Mouse (Mus musculus): ENCODE measurements around the gene Tmem259. TPM values are rescaled to one million over a fixed set of nuclear protein-coding genes. Genes with fewer than 3 reads are reported as not detected.

The Tmem259 gene
- polyA plus RNA-seq, 1 experiment from 2014 or later, result 7.0 TPM

- Histone ChIP-seq H3K4me2 (ENCODE audit: low read depth, low read length) (no peak overlapping the region), H3K9me3 (ENCODE audit: control insufficient read depth, low read length) (no peaks in the 10 kb centered on the region), H3K4me1 (ENCODE audit: control insufficient read depth, insufficient read depth, low read length) (peaks cover 20% of the 10 kb centered on the region), H3K27ac (ENCODE audit: low read length) (no peak overlapping the region), H3K27me3 (replicated peaks; ENCODE audit: control insufficient read depth, insufficient read depth, low read length) (no peaks in the 10 kb centered on the region), H3K9ac (ENCODE audit: low read depth, low read length) (no peak overlapping the region), H3K36me3 (ENCODE audit: control insufficient read depth, insufficient read depth, low read length) (no peaks in the 10 kb centered on the region), H3K4me3 (ENCODE audit: low read length) (no peak overlapping the region)
- 78% methylated on average over 15 of the region's 15 CpGs for WGBS
- ATAC-seq, result no peak
These were observed 40.3 kb upstream of the Tmem259 start for GRCm38 (mm10) chr10:80024229-80025043.

DNA sequence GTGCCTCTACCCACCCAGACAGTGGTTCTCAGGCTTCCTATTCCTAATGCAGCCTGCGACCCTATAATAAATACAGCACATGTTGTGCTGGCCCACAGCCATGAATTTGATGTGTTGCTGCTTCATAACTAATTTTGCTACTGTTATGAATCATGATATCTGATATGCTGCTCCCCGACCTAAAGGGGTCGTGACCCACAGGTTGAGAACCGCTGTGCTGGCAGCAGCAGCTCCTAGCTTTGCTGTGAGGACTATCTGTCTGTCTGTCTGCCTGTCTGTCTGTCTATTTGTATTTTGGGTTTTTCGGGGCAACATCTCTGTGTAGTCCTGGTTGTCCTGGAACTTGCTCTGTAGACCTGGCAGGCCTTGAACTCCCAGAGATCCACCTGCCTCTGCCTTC is 39.6 kb upstream of the Tmem259 start:
- Histone ChIP-seq H3K9me3 (ENCODE audit: control insufficient read depth, low read length) (no peaks in the 10 kb centered on the region), H3K4me1 (ENCODE audit: control insufficient read depth, insufficient read depth, low read length) (peaks cover 27% of the 10 kb centered on the region), H3K9ac (ENCODE audit: low read depth, low read length) (no peak overlapping the region), H3K36me3 (ENCODE audit: control insufficient read depth, insufficient read depth, low read length) (no peaks in the 10 kb centered on the region), H3K4me3 (ENCODE audit: low read length) (no peak overlapping the region), H3K4me2 (ENCODE audit: low read depth, low read length) (no peak overlapping the region), H3K27ac (ENCODE audit: low read length) (no peak overlapping the region), H3K27me3 (replicated peaks; ENCODE audit: control insufficient read depth, insufficient read depth, low read length) (no peaks in the 10 kb centered on the region)
- WGBS, result 75% methylated on average over 5 of the region's 5 CpGs
- no peak for ATAC-seq

GRCm38 (mm10) chr10:80022806-80023205 is 38.7 kb upstream of the Tmem259 start:
- peaks cover 26% of the 10 kb centered on the region for H3K4me1 ChIP-seq (ENCODE audit: control insufficient read depth, insufficient read depth, low read length)
- no peak overlapping the region for H3K4me2 ChIP-seq (ENCODE audit: low read depth, low read length)
- H3K9me3 ChIP-seq (ENCODE audit: control insufficient read depth, low read length), result no peaks in the 10 kb centered on the region
- H3K36me3 ChIP-seq (ENCODE audit: control insufficient read depth, insufficient read depth, low read length), result no peaks in the 10 kb centered on the region
- H3K9ac ChIP-seq (ENCODE audit: low read depth, low read length), result no peak overlapping the region
- ATAC-seq, result no peak
- 97% methylated on average over 8 of the region's 8 CpGs for WGBS
- no peaks in the 10 kb centered on the region for H3K27me3 ChIP-seq (replicated peaks; ENCODE audit: control insufficient read depth, insufficient read depth, low read length)
- H3K27ac ChIP-seq (ENCODE audit: low read length), result no peak overlapping the region
- H3K4me3 ChIP-seq (ENCODE audit: low read length), result no peak overlapping the region

DNA sequence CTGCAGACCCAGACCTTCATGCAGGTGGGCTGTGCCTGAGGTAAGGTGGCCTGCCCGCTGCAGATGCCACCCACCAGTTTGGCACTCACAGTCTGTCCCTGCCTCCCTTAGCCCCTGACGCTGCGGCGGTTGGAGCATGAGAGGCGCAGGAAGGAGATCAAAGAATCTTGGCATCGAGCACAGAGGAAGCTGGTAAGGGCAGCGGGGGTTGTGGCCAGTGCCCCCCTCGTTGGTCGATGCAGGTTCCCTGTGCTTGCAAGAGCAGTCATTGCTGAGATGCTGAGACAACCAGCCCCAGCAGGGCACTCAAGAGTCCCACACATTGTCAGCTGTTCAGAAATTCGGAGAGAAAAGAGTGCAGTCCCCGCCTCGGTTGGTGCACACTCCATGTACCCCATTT is 38.0 kb upstream of the Tmem259 start:
- Histone ChIP-seq H3K4me2 (ENCODE audit: low read depth, low read length) (no peak overlapping the region), H3K9ac (ENCODE audit: low read depth, low read length) (no peak overlapping the region), H3K27me3 (replicated peaks; ENCODE audit: control insufficient read depth, insufficient read depth, low read length) (no peaks in the 10 kb centered on the region), H3K9me3 (ENCODE audit: control insufficient read depth, low read length) (no peaks in the 10 kb centered on the region), H3K4me3 (ENCODE audit: low read length) (no peak overlapping the region), H3K36me3 (ENCODE audit: control insufficient read depth, insufficient read depth, low read length) (no peaks in the 10 kb centered on the region), H3K4me1 (ENCODE audit: control insufficient read depth, insufficient read depth, low read length) (peaks cover 22% of the 10 kb centered on the region), H3K27ac (ENCODE audit: low read length) (no peak overlapping the region)
- ATAC-seq, result no peak
- 94% methylated on average over 12 of the region's 12 CpGs for WGBS

DNA sequence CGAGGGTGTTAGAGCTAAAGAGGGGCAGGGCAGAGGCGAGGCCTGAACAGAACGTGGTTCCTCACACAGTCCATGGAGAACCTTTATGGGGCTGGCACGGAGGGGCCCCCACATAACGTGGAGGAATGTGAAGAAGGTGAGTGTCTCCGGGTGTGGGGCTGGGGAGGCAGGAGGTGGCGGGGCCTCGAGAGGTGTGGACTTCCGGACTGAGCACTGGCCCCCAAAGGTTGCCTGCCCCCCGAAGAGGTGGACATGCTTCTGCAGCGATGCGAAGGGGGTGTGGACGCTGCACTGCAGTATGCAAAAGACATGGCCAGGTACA is 37.2 kb upstream of the Tmem259 start:
- H3K4me3 ChIP-seq (ENCODE audit: low read length), result no peak overlapping the region
- no peak overlapping the region for H3K4me2 ChIP-seq (ENCODE audit: low read depth, low read length)
- WGBS, result 83% methylated on average over 13 of the region's 13 CpGs

DNA sequence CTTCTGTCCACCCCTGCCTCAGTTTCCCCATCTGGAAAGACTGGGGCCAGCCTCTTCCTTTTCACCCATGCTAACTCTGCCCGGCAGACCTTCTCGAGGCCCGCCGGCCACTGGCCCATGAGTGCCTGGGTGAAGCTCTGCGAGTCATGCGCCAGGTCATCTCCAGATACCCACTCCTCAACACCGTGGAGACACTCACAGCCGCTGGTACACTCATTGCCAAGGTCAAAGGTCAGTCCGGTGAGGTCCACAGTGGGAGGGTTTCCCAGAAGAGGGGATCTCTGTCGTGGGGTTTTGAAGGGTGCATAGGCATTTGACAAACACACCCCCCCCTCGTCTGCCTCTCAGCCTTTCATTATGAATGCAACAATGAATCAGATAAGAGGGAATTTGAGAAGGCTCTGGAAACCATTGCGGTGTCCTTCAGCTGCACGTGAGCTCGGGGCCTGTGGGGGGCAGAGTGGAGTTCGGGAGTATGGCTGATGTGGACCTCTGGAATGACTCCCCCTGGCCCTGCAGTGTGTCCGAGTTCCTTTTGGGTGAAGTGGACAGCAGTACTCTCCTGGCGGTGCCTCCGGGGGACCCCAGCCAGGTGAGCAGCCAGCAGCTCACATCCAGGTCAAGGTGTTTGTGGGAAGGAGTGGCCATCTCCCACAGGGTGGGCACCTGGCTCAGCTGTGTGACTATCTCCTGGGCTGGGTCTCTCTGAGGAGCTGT is 36.6 kb upstream of the Tmem259 start:
- H3K27ac ChIP-seq (ENCODE audit: low read length), result no peak overlapping the region
- H3K9ac ChIP-seq (ENCODE audit: low read depth, low read length), result 0 out of 2 replicates have a peak overlapping the region, but pooled peaks have one; percentile 63
- WGBS, result 81% methylated on average over 18 of the region's 18 CpGs
- no peaks in the 10 kb centered on the region for H3K27me3 ChIP-seq (replicated peaks; ENCODE audit: control insufficient read depth, insufficient read depth, low read length)
- peaks cover 19% of the 10 kb centered on the region for H3K4me1 ChIP-seq (ENCODE audit: control insufficient read depth, insufficient read depth, low read length)
- H3K36me3 ChIP-seq (ENCODE audit: control insufficient read depth, insufficient read depth, low read length), result no peaks in the 10 kb centered on the region
- no peaks in the 10 kb centered on the region for H3K9me3 ChIP-seq (ENCODE audit: control insufficient read depth, low read length)
- no peak for ATAC-seq
- H3K4me3 ChIP-seq (ENCODE audit: low read length), result no peak overlapping the region
- H3K4me2 ChIP-seq (ENCODE audit: low read depth, low read length), result no peak overlapping the region

More for the DNA sequence above, 37.2 kb upstream of the Tmem259 start:
- Histone ChIP-seq H3K27me3 (replicated peaks; ENCODE audit: control insufficient read depth, insufficient read depth, low read length) (no peaks in the 10 kb centered on the region), H3K9ac (ENCODE audit: low read depth, low read length) (no peak overlapping the region), H3K9me3 (ENCODE audit: control insufficient read depth, low read length) (no peaks in the 10 kb centered on the region), H3K27ac (ENCODE audit: low read length) (no peak overlapping the region), H3K4me1 (ENCODE audit: control insufficient read depth, insufficient read depth, low read length) (peaks cover 22% of the 10 kb centered on the region), H3K36me3 (ENCODE audit: control insufficient read depth, insufficient read depth, low read length) (no peaks in the 10 kb centered on the region)
- no peak for ATAC-seq

DNA sequence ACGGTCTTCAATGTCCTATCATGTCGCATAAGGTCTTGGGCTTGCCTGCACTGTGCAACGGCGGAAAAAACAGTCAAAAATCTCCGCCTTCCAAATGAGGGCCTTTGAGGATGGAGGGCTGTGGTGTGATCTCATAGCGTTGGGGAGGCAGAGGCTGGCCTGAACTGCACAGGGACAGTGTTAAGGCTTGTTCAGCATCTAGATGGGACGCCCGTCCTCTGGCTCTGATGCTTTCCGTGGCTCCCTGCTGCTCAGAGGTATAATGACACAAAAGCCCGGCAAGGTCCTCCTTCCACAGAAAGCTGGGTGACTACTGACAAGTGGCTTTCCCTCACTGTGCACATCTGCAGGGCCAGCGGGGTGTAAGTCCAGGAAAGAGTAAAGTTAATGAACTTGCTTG is 36.1 kb upstream of the Tmem259 start:
- peak overlapping the region; percentile 63 for H3K9ac ChIP-seq (ENCODE audit: low read depth, low read length)
- H3K27me3 ChIP-seq (replicated peaks; ENCODE audit: control insufficient read depth, insufficient read depth, low read length), result no peaks in the 10 kb centered on the region
- peak overlapping the region; percentile 46 for H3K4me2 ChIP-seq (ENCODE audit: low read depth, low read length)
- H3K27ac ChIP-seq (ENCODE audit: low read length), result no peak overlapping the region
- ATAC-seq, result no peak
- H3K9me3 ChIP-seq (ENCODE audit: control insufficient read depth, low read length), result no peaks in the 10 kb centered on the region
- H3K4me3 ChIP-seq (ENCODE audit: low read length), result peak overlapping the region; percentile 24
- H3K36me3 ChIP-seq (ENCODE audit: control insufficient read depth, insufficient read depth, low read length), result no peaks in the 10 kb centered on the region
- peaks cover 17% of the 10 kb centered on the region for H3K4me1 ChIP-seq (ENCODE audit: control insufficient read depth, insufficient read depth, low read length)
- 48% methylated on average over 11 of the region's 11 CpGs for WGBS

DNA sequence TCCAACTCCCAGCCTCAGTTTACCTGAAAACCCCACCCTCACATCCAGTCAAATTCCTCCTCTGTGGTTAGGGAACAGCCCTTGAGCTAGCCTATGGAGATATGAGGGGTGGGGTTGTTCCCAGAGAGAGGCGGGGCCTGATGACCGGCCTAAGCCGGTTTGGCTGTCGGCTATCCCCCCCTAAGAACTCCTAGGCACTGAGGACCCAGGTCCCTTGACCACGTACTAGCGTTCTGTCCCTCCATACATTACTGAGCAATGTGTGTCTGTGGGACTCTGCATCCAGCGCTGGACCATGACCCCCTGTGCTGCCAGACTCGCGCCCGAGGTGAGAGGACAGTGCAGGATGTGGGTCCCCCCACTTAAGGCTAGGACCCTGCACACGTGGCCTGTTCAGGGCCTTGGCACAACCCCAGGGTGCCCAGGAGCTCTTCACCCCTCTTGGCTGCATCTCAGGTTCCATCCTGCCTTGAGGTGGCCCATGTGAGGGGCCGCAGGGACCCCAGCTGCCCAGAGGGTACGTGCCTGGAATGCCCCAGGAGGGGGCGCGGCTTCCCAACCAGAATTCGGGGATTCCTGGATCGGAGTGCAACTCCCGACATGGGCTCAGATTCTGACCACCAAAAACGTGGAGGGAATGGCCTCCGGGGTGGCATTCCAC is 35.5 kb upstream of the Tmem259 start:
- H3K36me3 ChIP-seq (ENCODE audit: control insufficient read depth, insufficient read depth, low read length), result no peaks in the 10 kb centered on the region
- H3K9ac ChIP-seq (ENCODE audit: low read depth, low read length), result peak overlapping the region; percentile 63
- H3K4me1 ChIP-seq (ENCODE audit: control insufficient read depth, insufficient read depth, low read length), result peaks cover 17% of the 10 kb centered on the region
- 17% methylated on average over 20 of the region's 20 CpGs for WGBS
- H3K9me3 ChIP-seq (ENCODE audit: control insufficient read depth, low read length), result no peaks in the 10 kb centered on the region
- peak overlapping the region; percentile 54; the same call in 1 of the 2 replicates for H3K27ac ChIP-seq (ENCODE audit: low read length)
- peak overlapping the region; percentile 46 for H3K4me2 ChIP-seq (ENCODE audit: low read depth, low read length)
- H3K4me3 ChIP-seq (ENCODE audit: low read length), result peak overlapping the region; percentile 24
- peak; percentile 49 for ATAC-seq
- H3K27me3 ChIP-seq (replicated peaks; ENCODE audit: control insufficient read depth, insufficient read depth, low read length), result no peaks in the 10 kb centered on the region; the same call in 1 of the 2 replicates

DNA sequence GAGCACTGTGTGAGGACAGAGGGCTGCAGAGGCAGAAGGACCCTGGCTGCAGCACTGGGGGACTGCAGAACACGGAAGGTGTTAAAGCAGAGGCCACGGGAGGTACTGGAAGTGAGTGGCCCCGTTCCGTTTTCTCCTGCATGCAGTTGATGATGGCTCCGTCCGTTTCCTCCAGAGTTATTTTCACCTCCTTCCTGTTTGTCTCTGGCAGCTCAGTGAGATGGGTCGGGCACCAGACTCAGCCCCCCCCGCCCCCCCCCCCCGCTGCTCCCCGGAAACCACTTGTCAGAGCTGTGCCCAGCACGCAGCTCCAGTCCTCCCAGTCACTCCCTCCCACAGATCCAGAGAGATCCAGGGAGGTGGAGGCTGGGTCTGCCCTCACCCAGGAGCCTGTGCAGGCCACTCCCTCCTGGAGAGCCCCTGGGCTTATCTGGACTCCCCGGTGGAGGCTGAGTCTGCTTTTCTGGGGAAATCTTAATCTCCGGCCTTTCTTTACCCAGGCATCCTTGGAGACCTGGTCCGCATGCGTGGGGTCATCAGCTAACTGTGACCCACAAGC is 34.7 kb upstream of the Tmem259 start:
- Histone ChIP-seq H3K36me3 (ENCODE audit: control insufficient read depth, insufficient read depth, low read length) (no peaks in the 10 kb centered on the region), H3K27ac (ENCODE audit: low read length) (peak overlapping the region; percentile 54; the same call in 1 of the 2 replicates), H3K4me1 (ENCODE audit: control insufficient read depth, insufficient read depth, low read length) (peaks cover 20% of the 10 kb centered on the region), H3K9me3 (ENCODE audit: control insufficient read depth, low read length) (no peaks in the 10 kb centered on the region), H3K9ac (ENCODE audit: low read depth, low read length) (peak overlapping the region; percentile 63), H3K4me3 (ENCODE audit: low read length) (peak overlapping the region; percentile 22; the same call in 1 of the 2 replicates), H3K4me2 (ENCODE audit: low read depth, low read length) (peak overlapping the region; percentile 46), H3K27me3 (replicated peaks; ENCODE audit: control insufficient read depth, insufficient read depth, low read length) (peaks cover 7% of the 10 kb centered on the region)
- 8% methylated on average over 15 of the region's 15 CpGs for WGBS
- peak; percentile 76 for ATAC-seq

Data from intestine, embryonic 16.5 days (tissue).